Mouse (Mus musculus): ENCODE data around the gene Slc2a1. TPM values are rescaled to one million over a fixed set of nuclear protein-coding genes. Genes with fewer than 3 reads are reported as not detected.

The Slc2a1 gene
- polyA plus RNA-seq, 1 experiment, result 121 TPM

- H3K4me3 ChIP-seq (replicated peaks; ENCODE audit: insufficient read depth, low read depth, low read length), result no peak overlapping the region
- no peak for TF ChIP-seq CTCF (IDR thresholded peaks at IDR 0.05; ENCODE audit: borderline replicate concordance, insufficient read depth, low read depth, low read length)
- no peak for TF ChIP-seq POLR2A (IDR thresholded peaks at IDR 0.05; ENCODE audit: borderline replicate concordance, insufficient read depth, low read length)
- no peak for DNase-seq
- no peaks in the 10 kb centered on the region for H3K4me1 ChIP-seq (ENCODE audit: control insufficient read depth, insufficient read depth, low read length)
- H3K27ac ChIP-seq (ENCODE audit: insufficient read depth, low read length), result no peak overlapping the region
- no peaks in the 10 kb centered on the region; the same call in 1 of the 2 replicates for H3K27me3 ChIP-seq (ENCODE audit: control insufficient read depth, insufficient read depth, low read length)
- 23% methylated on average over 1 of the region's 1 CpGs for WGBS
These were observed 75.0 kb downstream of the Slc2a1 start for GRCm38 (mm10) chr4:119183525-119183924.

GRCm38 (mm10) chr4:119185771-119186170 lies 77.3 kb downstream of the Slc2a1 start:
- Histone ChIP-seq H3K27me3 (ENCODE audit: control insufficient read depth, insufficient read depth, low read length) (no peaks in the 10 kb centered on the region; the same call in 1 of the 2 replicates), H3K4me3 (replicated peaks; ENCODE audit: insufficient read depth, low read depth, low read length) (no peak overlapping the region), H3K4me1 (ENCODE audit: control insufficient read depth, insufficient read depth, low read length) (no peaks in the 10 kb centered on the region), H3K27ac (ENCODE audit: insufficient read depth, low read length) (no peak overlapping the region)
- DNase-seq, result no peak
- TF ChIP-seq CTCF (IDR thresholded peaks at IDR 0.05; ENCODE audit: borderline replicate concordance, insufficient read depth, low read depth, low read length) (no peak), POLR2A (IDR thresholded peaks at IDR 0.05; ENCODE audit: borderline replicate concordance, insufficient read depth, low read length) (no peak)
- 78% methylated on average over 4 of the region's 4 CpGs for WGBS

Other genes starting within 250 kb of the Slc2a1 start
- gene Olfr1331, start 244.1 kb upstream of the Slc2a1 start, polyA plus RNA-seq (2012; rRNA removed), result not detected in 2 replicates
- gene Olfr1330, start 220.1 kb upstream of the Slc2a1 start, polyA plus RNA-seq (2012; rRNA removed), result not detected in 2 replicates
- gene Olfr1329, start 191.2 kb upstream of the Slc2a1 start, polyA plus RNA-seq (2012; rRNA removed), result not detected in 2 replicates
- gene Olfr1328, start 170.1 kb upstream of the Slc2a1 start, polyA plus RNA-seq (2012; rRNA removed), result not detected in 2 replicates
- 0.13 and 0.16 TPM in 2 replicates for gene Lao1, start 147.1 kb upstream of the Slc2a1 start, polyA plus RNA-seq (2012; rRNA removed)
- 6.4 and 10.0 TPM in 2 replicates for gene Zfp691, start 65.5 kb downstream of the Slc2a1 start, polyA plus RNA-seq (2012; rRNA removed)
- gene Ermap, start 81.3 kb downstream of the Slc2a1 start, polyA plus RNA-seq (2012; rRNA removed), result 0.22 and 0.28 TPM in 2 replicates
- 25.7 and 26.4 TPM in 2 replicates for gene Svbp, start 86.6 kb downstream of the Slc2a1 start, polyA plus RNA-seq (2012; rRNA removed)
- gene Tmem269, start 109.5 kb downstream of the Slc2a1 start, polyA plus RNA-seq (2012; rRNA removed), result 0.82 and 0.92 TPM in 2 replicates
- 10.7 and 11.9 TPM in 2 replicates for gene AU022252, start 124.0 kb downstream of the Slc2a1 start, polyA plus RNA-seq (2012; rRNA removed)
- gene P3h1, start 124.2 kb downstream of the Slc2a1 start, polyA plus RNA-seq (2012; rRNA removed), result 12.3 and 14.7 TPM in 2 replicates
- gene Cldn19, start 146.7 kb downstream of the Slc2a1 start, polyA plus RNA-seq (2012; rRNA removed), result 0.20 and 0.32 TPM in 2 replicates
- 182 and 189 TPM in 2 replicates for gene Ybx1, start 185.9 kb downstream of the Slc2a1 start, polyA plus RNA-seq (2012; rRNA removed)
- 26.3 and 26.5 TPM in 2 replicates for gene Ppih, start 211.8 kb downstream of the Slc2a1 start, polyA plus RNA-seq (2012; rRNA removed)